Mouse (Mus musculus) embryo, embryonic 10 days (tissue): ENCODE results near the gene Rtn4rl1.
"Not testable (repeated sequence)": the region's sequence is repeated elsewhere in the genome, so short reads cannot be mapped to it uniquely, and the experiment has no call there.

Experiments used
- DNase-seq: peaks from one replicate; pipeline ENCODE4 v3.0.0-alpha.2; 2015; ENCODE audit warnings: low spot score

The Rtn4rl1 gene

GRCm38 (mm10) chr11:75165441-75166192 is 28.0 kb upstream of the Rtn4rl1 start:
- peak; percentile 74 for DNase-seq

DNA sequence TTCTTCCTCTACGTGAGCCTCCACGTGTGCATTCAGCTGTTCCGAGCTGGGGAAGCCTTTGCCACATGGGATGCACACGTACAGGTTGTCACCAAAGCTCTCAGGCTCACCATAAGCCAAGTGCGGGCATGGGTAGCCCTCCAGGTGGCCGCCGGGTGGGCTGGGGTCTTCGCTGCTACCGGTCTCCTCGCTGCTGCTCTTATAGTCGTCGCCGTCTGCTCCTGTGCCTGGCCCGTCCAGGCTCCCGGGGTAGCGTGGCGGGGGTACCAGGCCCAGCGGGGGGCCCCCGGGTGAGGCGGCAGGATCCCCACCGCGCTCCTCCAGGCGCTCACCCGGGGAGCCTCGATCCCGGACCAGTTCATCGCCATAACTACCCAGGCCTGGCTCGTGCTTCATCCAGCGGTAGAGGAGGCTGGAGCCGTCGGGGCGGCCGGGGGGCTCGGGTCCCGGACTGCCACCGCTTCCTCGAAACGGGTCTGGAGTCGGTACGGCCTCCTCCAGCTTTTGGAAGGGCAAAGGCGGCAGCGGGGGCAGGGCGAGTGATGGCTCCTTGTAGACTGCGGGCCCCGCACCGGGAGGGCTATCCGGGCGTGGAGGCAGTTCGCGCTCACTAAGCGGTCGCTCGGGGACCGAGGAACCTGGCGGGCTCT is 27.3 kb upstream of the Rtn4rl1 start:
- DNase-seq, result no peak

DNA sequence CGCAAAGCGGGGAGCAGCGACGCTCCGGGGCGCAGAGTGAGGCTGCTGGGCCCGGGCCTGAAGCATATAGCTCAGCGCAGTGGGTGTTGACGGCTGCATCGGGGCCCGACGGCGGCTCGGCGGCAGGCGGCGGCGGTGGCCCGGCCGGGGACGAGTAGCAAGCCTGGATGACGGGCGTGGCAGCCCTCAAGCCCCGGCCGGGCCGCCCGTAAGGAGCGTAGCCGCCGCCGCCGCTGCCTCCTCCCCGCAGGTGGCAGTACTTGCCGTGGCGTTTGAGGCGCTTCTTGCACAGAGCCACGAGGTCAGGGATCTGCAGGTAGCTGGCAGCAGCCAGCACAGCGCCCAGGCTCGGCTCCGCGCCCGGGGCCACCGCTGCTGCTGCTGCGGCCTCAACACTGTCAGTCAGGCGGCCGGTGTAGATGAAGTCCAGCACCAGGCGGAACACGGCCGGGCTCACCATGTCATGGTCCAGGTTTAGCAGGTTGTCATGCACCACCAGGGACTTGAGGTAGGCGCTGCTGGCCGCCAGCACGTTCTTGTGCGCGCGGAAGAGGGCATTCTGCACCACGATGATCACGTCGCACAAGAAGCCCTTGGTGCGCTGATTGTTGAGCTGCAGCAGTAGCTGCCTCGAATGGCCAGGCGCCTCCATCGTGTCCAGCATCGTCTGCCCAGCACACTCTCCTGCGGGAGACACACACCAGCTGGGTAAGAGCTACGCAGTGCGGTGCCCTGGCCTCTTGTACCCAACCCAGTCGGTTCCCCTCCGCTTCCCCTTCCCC is 26.5 kb upstream of the Rtn4rl1 start:
- peak; percentile 43 for DNase-seq

- no peak for DNase-seq
Measured at GRCm38 (mm10) chr11:75167643-75168589, 25.7 kb upstream of the Rtn4rl1 start.

DNA sequence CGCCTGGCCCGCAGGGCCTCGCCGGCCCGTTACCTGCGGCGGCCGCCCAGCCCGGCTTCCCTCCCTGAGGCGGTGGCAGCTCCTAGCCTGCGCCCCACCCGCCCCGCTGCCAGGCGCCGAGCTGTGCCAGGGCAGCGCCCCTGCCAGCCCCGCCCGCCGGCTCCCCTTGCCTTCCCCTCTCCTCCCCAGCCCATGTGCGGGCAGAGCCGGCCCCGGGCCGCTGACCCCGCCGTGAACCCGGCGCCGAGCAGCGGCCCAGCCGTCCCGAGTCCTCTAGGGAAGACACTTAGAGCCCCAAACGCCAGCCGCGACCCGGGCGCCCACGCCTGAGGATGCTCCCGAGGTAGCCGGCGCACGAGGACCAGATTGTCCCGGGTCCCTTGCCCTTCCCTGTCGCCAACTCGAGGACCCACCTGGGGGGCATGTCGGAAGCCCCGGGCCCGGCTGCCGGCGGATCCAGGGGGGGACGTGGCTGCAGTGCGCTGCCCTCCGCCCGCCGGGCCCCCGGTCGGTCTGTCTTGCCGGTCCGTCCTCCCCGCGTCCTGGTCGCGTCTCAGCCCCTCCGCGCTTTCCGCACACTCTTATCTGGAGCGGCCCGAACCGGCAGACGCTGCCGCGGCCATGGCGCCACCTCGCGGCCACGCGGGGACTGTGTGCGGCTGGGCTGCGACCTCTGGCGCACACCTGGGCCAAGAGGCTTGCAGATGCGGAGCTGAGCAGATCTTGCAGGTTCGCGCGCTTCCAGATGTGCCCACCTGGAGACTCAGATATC is 24.8 kb upstream of the Rtn4rl1 start:
- DNase-seq, result peak; percentile 91

GRCm38 (mm10) chr11:75169405-75170080 is 24.0 kb upstream of the Rtn4rl1 start, which contains the start of gene Hic1:
Gene Hic1, minus strand, starts transcription at chr11:75169519.
- no peak for DNase-seq

DNA sequence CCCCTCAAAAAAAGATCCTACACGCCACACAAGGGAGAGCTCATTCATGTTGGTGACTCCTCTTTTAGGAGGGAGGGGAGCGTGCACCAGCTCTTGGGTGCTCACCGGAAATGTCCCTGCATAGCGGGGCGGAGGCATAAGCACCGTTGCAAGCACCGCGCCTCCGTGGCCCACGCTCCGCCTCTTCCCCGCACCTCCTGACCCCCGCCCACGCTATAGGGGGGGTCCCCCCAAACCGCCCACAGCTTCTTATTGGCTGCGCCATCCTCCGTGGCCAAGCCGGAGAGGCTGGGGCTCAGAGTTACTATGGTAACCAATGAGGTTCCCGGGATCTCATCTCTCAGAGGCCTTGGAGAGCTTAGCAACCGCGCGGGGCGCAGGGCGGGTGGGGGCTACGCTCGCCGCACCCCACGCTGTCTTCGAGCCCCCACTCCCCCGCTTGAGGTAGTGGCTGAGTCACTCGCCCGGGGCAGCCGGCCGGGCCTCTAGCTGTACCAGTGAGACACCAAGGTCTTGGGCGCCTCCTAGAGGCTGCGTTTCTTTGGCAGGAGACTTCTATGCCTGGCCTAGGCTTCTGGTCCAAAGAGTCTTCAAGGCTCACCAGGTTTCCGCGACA is 23.3 kb upstream of the Rtn4rl1 start:
- peak; percentile 93 for DNase-seq

DNA sequence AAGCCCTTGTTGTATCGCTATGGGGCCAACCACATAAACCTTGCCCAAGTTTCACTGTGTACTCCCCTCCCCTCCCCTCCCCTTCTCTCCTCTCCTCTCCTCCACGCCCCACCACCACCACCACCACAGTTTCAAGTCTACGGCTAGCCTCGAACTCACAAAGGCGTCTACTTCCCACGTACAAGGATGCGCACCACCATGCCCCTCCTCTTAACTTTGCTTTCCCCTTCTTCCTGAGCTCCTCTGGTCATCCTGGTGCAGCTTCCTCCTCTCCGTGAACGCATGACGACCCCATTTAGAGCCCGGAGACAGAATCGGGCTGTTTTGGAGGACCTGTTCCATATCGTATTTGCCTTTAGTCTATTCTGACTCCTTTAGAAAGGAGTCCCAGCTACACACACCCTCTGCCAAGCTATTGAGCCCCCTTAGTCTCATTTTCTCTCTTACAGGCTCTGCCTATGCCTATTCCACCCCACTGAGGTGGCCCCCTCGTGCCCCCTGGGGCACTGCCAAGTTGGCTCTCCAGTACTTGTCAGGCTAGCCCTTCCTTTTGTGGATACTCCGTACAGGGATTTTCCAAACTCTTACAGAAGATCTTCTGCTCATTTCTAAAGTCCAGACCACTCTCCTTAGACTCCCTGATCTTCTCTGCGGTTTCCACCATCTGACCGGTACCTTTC is 22.3 kb upstream of the Rtn4rl1 start:
- no peak for DNase-seq

DNA sequence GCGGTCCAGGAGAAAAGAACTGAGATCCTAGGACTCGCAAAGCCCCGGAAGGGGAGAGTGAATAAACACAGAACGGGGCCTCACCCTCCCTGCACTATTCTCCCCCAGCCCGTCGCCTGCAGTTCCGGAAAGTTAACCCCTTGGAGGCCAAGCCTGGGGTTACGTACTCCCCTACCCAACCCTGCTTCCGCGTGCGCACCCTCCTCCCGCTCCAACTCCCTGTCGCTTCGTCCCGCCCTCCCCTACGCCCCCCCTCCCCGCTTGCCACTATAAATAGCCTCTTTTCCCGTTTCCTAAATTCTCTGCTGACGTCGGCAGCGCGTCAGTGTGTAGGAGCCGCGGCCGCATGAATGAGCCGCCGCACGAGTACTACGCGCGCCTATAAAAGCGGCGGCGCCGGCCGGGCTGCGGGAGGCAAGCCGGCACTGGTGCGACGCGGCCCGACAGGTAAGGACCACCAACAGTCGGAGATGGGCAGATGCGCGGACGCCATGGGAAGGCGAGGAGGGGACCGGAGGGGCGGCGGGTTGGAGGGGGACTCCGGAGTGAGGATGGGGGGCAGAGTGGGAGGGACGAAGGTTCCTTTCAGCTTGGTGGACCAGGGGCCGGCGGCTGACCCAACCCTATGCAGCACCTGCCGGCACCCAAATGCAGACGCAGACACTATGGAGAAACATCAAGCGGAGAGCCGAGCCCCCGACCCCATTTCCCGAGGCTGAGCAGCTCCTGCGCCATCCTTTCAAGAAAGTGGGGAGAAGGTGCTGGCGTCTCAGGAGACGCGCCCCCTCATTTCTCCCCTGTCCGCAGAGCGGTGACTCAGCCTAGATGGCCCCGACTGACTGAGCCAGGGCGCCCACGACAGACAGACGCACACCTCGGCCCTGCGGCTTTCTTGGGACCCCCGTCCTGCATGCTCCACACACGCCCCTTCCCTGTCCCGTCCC is 21.2 kb upstream of the Rtn4rl1 start:
- no peak for DNase-seq

- DNase-seq, result peak; percentile 88
Measured at GRCm38 (mm10) chr11:75173095-75173798, 20.3 kb upstream of the Rtn4rl1 start.

GRCm38 (mm10) chr11:75173799-75174165 is 19.8 kb upstream of the Rtn4rl1 start:
- no peak for DNase-seq

DNA sequence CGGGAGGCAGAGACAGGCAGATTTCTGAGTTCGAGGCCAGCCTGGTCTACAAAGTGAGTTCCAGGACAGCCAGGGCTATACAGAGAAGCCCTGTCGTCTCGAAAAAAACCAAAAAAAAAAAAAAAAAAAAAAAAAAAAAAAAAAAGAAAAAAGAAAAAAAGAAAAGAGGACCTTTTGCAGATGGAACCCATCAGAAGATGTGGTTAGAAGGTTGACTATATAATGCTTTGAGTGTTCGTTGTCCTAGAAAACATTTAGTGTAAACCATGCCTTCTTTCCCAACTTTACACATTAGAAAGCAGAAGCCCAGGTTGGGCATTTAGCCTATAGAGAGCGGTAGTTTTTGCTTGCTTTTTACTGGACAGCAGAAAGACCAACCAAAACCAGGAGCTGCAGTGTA is 19.0 kb upstream of the Rtn4rl1 start:
- DNase-seq, result not testable (repeated sequence)

- DNase-seq, result no peak
Measured at GRCm38 (mm10) chr11:75178011-75178410, 15.6 kb upstream of the Rtn4rl1 start.

DNA sequence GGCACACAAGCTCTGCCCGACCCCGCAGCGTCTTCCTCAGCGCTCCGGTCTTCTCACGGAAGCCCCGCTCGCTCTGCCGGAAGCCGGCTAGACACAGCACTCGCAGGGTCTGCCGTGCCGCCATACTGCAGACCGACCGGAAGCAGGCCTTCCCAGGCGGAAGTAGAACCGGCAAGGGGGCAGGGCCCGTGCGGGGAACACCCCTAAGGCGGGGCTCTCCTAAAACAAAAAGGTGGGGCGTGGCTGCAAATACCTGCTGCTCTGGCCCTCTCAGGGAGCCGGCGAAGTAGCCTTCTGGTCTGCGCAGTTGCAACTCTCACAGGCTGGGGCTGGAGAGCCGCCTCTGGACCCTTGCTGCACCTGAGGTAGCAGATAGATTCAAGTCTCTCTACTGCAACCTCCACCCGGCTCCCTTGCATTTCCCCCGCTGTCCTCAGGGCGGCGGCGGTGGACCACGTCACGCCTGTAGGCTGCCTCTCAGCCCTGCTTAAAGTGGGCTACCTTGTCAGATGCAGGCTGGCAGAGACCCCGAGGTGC is 14.8 kb upstream of the Rtn4rl1 start, which contains the start of gene Ovca2:
Gene Ovca2 (minus strand): TSS at position 164 of the 537 bp plus-strand sequence.
- DNase-seq, result peak; percentile 93

- DNase-seq, result no peak
Measured at GRCm38 (mm10) chr11:75183917-75184570, 9.5 kb upstream of the Rtn4rl1 start.

- no peak for DNase-seq
Measured at GRCm38 (mm10) chr11:75184573-75184972, 9.0 kb upstream of the Rtn4rl1 start.

GRCm38 (mm10) chr11:75184986-75185385 is 8.6 kb upstream of the Rtn4rl1 start:
- no peak for DNase-seq
